Mouse (Mus musculus) urinary bladder, postnatal 14 days (tissue): ENCODE measurements around the gene Rassf10.
"Not testable (repeated sequence)": the region's sequence is repeated elsewhere in the genome, so short reads cannot be mapped to it uniquely, and the experiment has no call there.

Source experiments
- DNase-seq: peaks from one replicate; pipeline ENCODE4 v3.0.0; 2021; ENCODE audit warnings: low spot score

The Rassf10 gene

GRCm38 (mm10) chr7:112953777-112954291 lies at the start of gene Rassf10:
Gene Rassf10 (plus strand): TSS chr7:112953962.
- peak; percentile 90 for DNase-seq

GRCm38 (mm10) chr7:112906848-112907247 lies 46.9 kb upstream of the Rassf10 start:
- DNase-seq = no peak

GRCm38 (mm10) chr7:112907468-112907867 lies 46.3 kb upstream of the Rassf10 start:
- DNase-seq = no peak

- DNase-seq = no peak
Measured at GRCm38 (mm10) chr7:112909164-112909563, 44.6 kb upstream of the Rassf10 start.

DNA sequence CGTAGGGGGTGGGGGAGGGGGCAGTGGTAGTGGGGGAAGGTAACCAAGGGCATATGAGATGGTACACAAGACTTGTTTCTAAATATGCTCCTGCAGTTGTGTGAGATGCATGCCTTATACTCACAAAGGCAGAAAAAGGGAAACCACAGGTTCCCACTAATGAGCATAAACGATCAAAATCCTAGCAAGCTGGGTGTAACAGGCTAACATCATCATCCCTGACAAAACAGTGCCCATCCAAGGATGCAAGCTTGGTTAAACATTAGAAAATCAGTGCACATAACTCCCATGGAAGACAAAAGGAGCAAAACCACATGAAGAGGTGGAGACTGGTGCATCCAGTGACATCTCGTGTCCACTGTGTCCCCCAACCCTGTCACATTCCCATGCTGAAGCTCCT lies 40.8 kb upstream of the Rassf10 start:
- DNase-seq = no peak

- DNase-seq = no peak
Measured at GRCm38 (mm10) chr7:112915571-112915970, 38.2 kb upstream of the Rassf10 start.

GRCm38 (mm10) chr7:112917613-112918278 lies 36.0 kb upstream of the Rassf10 start:
- no peak for DNase-seq

GRCm38 (mm10) chr7:112918279-112918991 lies 35.3 kb upstream of the Rassf10 start:
- DNase-seq = no peak

DNA sequence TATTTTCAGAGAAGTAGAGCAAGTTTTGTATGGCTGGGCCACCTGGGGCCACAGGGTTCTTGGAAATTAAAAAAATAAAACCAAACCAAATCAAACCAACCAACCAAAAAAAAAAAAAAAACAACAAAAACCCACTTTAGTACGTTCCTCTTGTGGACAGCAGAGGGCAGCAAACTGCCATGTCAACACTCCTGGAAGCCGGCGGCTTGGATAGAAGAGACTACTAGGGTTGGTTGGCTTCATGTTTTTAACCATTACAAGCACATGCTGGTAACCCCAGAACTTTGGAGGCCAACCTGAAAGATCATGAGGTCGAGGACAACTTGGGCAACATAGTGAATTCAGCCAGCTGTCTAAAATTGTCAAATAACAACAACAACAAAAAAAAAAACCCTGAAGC lies 33.9 kb upstream of the Rassf10 start:
- peak; percentile 59 for DNase-seq

- no peak for DNase-seq
Measured at GRCm38 (mm10) chr7:112922801-112923200, 31.0 kb upstream of the Rassf10 start.

GRCm38 (mm10) chr7:112923712-112924111 lies 30.1 kb upstream of the Rassf10 start:
- no peak for DNase-seq

DNA sequence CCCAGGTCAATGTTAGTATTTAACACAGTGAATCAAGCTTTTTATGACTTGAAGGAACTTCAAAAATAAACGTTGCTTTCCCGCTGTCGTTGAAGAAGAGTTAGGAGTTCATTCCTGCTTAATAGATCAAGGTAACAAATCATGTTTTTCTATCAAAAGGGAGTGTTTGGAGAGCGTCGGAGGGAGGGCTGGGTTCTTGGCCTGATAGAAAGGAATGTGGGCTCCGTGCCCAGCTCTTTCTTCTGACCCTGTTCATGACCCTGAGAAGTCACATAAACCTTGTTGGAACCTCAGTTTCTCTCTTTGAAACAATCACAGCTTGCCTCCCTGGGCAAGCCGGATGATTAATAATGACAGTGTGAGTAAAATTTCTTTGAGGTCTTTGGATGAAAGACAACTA lies 23.1 kb upstream of the Rassf10 start:
- no peak for DNase-seq

DNA sequence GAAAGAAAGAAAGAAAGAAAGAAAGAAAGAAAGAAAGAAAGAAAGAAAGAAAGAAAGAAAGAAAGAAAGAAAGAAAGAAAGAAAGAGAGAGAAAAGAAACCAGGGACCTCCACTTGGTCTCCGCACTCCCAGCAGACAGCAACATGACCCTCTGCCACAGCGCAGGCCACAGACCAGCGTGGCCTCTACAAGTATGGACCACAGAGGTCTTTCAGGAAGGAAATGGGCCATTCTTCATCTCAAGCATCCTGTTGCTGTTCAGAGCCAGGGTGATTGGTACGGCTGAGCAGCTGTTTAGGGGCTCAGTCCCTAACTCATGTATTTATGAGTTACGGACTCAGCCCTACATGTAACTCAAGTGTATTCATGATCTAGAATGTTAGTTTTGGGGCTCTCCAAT lies 17.9 kb upstream of the Rassf10 start:
- DNase-seq = not testable (repeated sequence)

GRCm38 (mm10) chr7:112937089-112937488 lies 16.7 kb upstream of the Rassf10 start:
- DNase-seq = no peak

DNA sequence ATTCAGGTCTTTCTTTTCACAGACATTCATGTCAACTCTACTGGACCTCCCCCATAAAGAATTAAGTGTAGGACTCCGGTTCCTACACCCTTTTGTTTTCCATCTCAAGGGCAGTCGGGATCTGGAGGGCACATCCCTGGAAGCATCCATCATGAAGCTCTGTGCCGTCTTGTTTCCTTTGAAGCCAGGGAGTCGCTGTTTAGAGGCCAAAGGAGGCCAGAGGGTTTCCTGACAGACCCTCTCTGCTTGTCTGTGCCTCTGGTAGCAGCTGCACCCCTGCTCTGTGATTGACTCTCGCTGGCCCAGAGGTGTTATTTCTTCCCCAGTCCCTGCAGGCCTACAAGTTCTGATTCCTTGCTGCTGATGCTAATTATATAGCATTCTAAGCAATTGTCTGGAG lies 14.8 kb upstream of the Rassf10 start:
- no peak for DNase-seq

DNA sequence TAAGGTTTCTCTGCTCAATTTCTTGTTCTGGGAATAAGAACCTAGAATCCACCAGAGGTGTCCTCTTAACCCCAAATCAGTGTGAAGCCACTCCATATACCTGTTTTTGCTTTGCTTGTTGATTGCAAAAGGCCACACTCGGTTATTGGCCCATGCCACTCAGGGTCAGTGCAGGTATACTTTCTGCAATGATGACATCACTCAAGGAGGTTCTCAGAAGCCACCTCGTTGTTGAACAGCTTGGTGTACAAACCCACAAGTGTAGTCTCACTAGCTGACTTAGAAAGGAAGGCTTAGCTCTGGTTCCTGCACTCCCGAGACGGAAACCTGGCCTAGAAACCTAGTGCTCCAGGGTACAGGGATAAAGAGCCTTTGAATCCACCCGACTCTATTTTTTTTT lies 11.2 kb upstream of the Rassf10 start:
- DNase-seq = no peak

DNA sequence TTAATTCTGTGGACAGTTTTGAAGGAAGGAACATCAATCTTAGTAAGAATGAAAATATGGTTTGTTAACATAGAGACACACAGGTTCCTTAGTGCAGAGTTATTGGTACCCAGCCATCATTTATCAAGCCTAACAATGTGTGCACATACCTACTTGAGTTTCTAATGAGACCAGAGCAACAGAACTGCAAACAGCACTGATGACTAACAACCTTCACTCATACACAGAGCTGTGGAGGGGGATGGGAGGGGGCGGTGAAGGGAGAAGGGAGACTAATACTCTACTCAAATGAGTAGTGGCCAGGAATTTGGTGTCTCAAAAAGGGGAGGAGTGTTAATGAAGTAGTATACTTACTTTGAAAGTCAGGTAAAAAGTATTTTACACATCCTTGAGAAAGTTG lies 10.7 kb upstream of the Rassf10 start:
- DNase-seq = no peak

DNA sequence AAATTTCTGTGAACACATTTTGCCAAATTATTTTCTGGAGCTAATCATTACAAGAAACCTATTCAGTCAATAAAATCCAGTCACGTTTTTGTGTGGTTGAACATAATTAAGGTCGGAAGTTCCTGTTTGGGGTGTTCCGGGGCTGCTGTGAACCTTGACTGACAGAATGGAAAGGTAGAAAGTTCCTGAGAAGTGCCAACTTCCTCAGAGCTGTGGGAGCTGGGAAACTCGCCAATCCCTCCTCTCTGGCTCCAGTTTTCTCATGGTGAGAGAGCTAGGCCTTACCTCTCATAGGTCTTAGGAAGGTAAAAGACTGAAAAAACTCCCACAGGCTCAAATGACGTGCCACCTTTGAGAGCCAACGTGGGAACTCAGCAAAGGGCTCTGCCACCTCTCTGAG lies 7.1 kb upstream of the Rassf10 start:
- peak; percentile 16 for DNase-seq

- DNase-seq = peak; percentile 24
Measured at GRCm38 (mm10) chr7:112954351-112955102, 765 bp downstream of the Rassf10 start.

- peak; percentile 32 for DNase-seq
Measured at GRCm38 (mm10) chr7:112955103-112955827, 1.5 kb downstream of the Rassf10 start.

GRCm38 (mm10) chr7:112955955-112956354 lies 2.2 kb downstream of the Rassf10 start:
- DNase-seq = no peak

DNA sequence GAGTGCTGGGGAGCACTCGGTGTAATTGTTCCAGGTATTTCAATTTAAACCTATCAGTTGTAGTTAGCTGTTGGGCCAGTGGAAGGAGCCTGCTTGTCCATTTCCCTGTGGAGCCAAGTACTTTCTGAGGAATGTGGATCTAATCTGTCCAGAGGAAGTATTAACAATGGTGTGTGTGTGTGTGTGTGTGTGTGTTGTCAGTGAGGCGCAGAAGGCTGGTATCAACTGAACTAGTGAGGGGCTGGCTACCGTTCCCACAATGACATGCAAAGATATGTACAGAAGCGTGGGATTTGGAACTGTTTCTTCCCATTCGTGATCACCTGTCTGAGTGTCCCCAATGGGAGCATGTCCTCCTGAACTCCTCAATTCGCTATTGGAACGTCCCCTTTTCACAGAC lies 3.2 kb downstream of the Rassf10 start:
- no peak for DNase-seq
